Comparison of ENCODE assay signal across 18 mouse cellular contexts in genomic region chr17:50086887-50087286, GRCm38 (mm10).
DNase-seq lines count a peak whose midpoint lies in the region; ATAC-seq lines count a peak whose summit lies in the region.
"Had no signal": no experiment of that assay in that cellular context is flagged by ENCODE, and none has a peak within 500 bp of the region (broad histone marks: within the 10 kb centered on the region; RNA-seq: fewer than 3 reads in every experiment).

No protein-coding gene starts in this region.

- DNase-seq in heart, adult 11 months = peak; percentile 85
- DNase-seq in heart, postnatal 36 days = no peak
- peak; percentile 45 for DNase-seq in ZHBTc4 (ENCODE audit: low read depth, low spot score)
- DNase-seq in thymus, postnatal 14 days = peak; percentile 71
- DNase-seq in frontal cortex, adult 2 months (ENCODE audit: extremely low spot score in 1 of 2, low spot score in 1 of 2) = no peak
- no peak for DNase-seq in left cerebral cortex, adult 8-10 months (ENCODE audit: low spot score in 2 of 2)
- DNase-seq: adrenal gland, postnatal 25 days; cerebellum, adult 11-12 months; cerebellum, adult 9-11 months; gastrocnemius, postnatal 25 days; heart, adult 18-20 months; kidney, adult 11 months; kidney, postnatal 14 days; layer of hippocampus, adult 9-11 months; liver; lung, adult 2 months; lung, postnatal 10 days had no signal

- intact Hi-C loops in heart, postnatal 36 days (cut with DNase I) = no loop called here

- ATAC-seq in activated CD4-positive, CD25-positive, alpha-beta regulatory T cell, adult 4 months = no peak

Comparison
In these comparisons a context has a peak if more than half of its experiments do, and no peak if none do; other contexts are left out.
1. DNase-seq: peak in heart, adult 11 months (single experiment), ZHBTc4 (single experiment) and thymus, postnatal 14 days (single experiment); none in heart, postnatal 36 days (0 of 2), frontal cortex, adult 2 months (0 of 2) and left cerebral cortex, adult 8-10 months (0 of 2).